Mouse (Mus musculus) MEL (cell line): Measurements from ENCODE around the gene Impad1. TPM values are rescaled to one million over a fixed set of nuclear protein-coding genes. Genes with fewer than 3 reads are reported as not detected.

Experiments
- DNase-seq: peaks from one replicate; pipeline ENCODE4 v3.0.0; 2011; ENCODE audit warnings: low read depth, low spot score
- H3K27ac ChIP-seq: 2 replicates; pipeline ENCODE4 v1.5.1; 2012; ENCODE audit warnings: low read depth, mild to moderate bottlenecking, control low read depth, low read length, moderate library complexity; ENCODE audit not compliant: control insufficient read depth
- H3K27me3 ChIP-seq, 2 experiments: fragments of 150-350 bp in 1 of 2; sonication (generic) in 1 of 2; 2 replicates each; pipeline ENCODE4 v1.6.1; 2012; ENCODE audit warnings: low read length in 2 of 2, mild to moderate bottlenecking in 2 of 2, improper control_type of control experiment in 1 of 2, moderate library complexity in 1 of 2; ENCODE audit not compliant: insufficient read depth in 2 of 2, control insufficient read depth in 1 of 2
- H3K36me3 ChIP-seq, 2 experiments: 2 replicates each; pipeline ENCODE4 v1.6.1; 2012 to 2014; ENCODE audit warnings: low read length in 2 of 2, improper control_type of control experiment in 1 of 2, inconsistent platforms in 1 of 2, mild to moderate bottlenecking in 1 of 2; ENCODE audit not compliant: insufficient read depth in 2 of 2, control insufficient read depth in 1 of 2
- H3K4me1 ChIP-seq, 2 experiments: fragments of 150-350 bp in 1 of 2; sonication (generic) in 1 of 2; 2 replicates each; pipeline ENCODE4 v1.6.1; 2012; ENCODE audit warnings: low read length in 2 of 2, improper control_type of control experiment in 1 of 2, mild to moderate bottlenecking in 1 of 2; ENCODE audit not compliant: insufficient read depth in 2 of 2, control insufficient read depth in 1 of 2
- H3K4me3 ChIP-seq, 2 experiments: fragments of 150-350 bp in 1 of 2; sonication (generic) in 1 of 2; 2 replicates each; pipeline ENCODE4 v1.5.1; 2012; ENCODE audit warnings: low read depth in 2 of 2, low read length in 2 of 2, mild to moderate bottlenecking in 2 of 2, moderate library complexity in 2 of 2, control low read depth in 1 of 2, improper control_type of control experiment in 1 of 2; ENCODE audit not compliant: control insufficient read depth in 1 of 2, insufficient read depth in 1 of 2
- H3K79me2 ChIP-seq: 2 replicates; pipeline ENCODE4 v1.6.1; 2012; ENCODE audit warnings: mild to moderate bottlenecking, low read length, moderate library complexity; ENCODE audit not compliant: control insufficient read depth, poor library complexity, insufficient read depth
- H3K9ac ChIP-seq: 2 replicates; pipeline ENCODE4 v1.6.1; 2012; ENCODE audit warnings: low read depth, mild to moderate bottlenecking, control low read depth, low read length, moderate library complexity; ENCODE audit not compliant: control insufficient read depth, poor library complexity, severe bottlenecking
- H3K9me3 ChIP-seq: fragments of 150-350 bp; sonication (generic); replicated peaks from 2 replicates; pipeline ENCODE4 v1.6.1; 2012; ENCODE audit warnings: mild to moderate bottlenecking, low read length, improper control_type of control experiment, moderate library complexity; ENCODE audit not compliant: insufficient read depth
- ELF1 ChIP-seq: IDR thresholded peaks from 2 replicates; pipeline ENCODE4 v1.6.1; 2014; ENCODE audit warnings: low read depth, mild to moderate bottlenecking, inconsistent platforms, low read length, improper control_type of control experiment, moderate library complexity
- MAFK ChIP-seq: IDR thresholded peaks from 2 replicates; pipeline ENCODE4 v1.6.1; 2011; ENCODE audit warnings: low read depth, mild to moderate bottlenecking, low read length, improper control_type of control experiment, borderline replicate concordance
- MXI1 ChIP-seq: IDR thresholded peaks from 2 replicates; pipeline ENCODE4 v1.6.1; 2011; ENCODE audit warnings: mild to moderate bottlenecking, low read depth, low read length, improper control_type of control experiment
- MYC ChIP-seq: IDR thresholded peaks from 2 replicates; pipeline ENCODE4 v1.6.1; 2011; ENCODE audit warnings: low read depth, mild to moderate bottlenecking, low read length, improper control_type of control experiment, moderate library complexity
- NELFE ChIP-seq: IDR thresholded peaks from 2 replicates; pipeline ENCODE4 v1.6.1; 2011; ENCODE audit warnings: low read depth, low read length, improper control_type of control experiment
- POLR2AphosphoS2 ChIP-seq: IDR thresholded peaks from 2 replicates; pipeline ENCODE4 v1.6.1; 2011; ENCODE audit warnings: low read length, improper control_type of control experiment
- RCOR1 ChIP-seq: IDR thresholded peaks from 2 replicates; pipeline ENCODE4 v1.6.1; 2012; ENCODE audit warnings: low read depth, mild to moderate bottlenecking, inconsistent platforms, low read length, improper control_type of control experiment
- SMC3 ChIP-seq: IDR thresholded peaks from 2 replicates; pipeline ENCODE4 v1.6.1; 2011; ENCODE audit warnings: low read depth, low read length, improper control_type of control experiment
- UBTF ChIP-seq: IDR thresholded peaks from 2 replicates; pipeline ENCODE4 v1.6.1; 2012; ENCODE audit warnings: low read depth, mild to moderate bottlenecking, inconsistent platforms, low read length, improper control_type of control experiment, moderate library complexity, borderline replicate concordance; ENCODE audit not compliant: insufficient read depth
- USF1 ChIP-seq: IDR thresholded peaks from 2 replicates; pipeline ENCODE4 v1.6.1; 2014; ENCODE audit warnings: low read depth, mild to moderate bottlenecking, inconsistent platforms, low read length, improper control_type of control experiment, moderate library complexity
- ZMIZ1 ChIP-seq: IDR thresholded peaks from 2 replicates; pipeline ENCODE4 v1.6.1; 2012; ENCODE audit warnings: low read depth, mild to moderate bottlenecking, inconsistent platforms, low read length, improper control_type of control experiment, moderate library complexity
- ZNF384 ChIP-seq: IDR thresholded peaks from 2 replicates; pipeline ENCODE4 v1.6.1; 2012; ENCODE audit warnings: low read depth, mild to moderate bottlenecking, inconsistent platforms, low read length, improper control_type of control experiment
- polyA plus RNA-seq, 2 experiments: library from polyadenylated mRNA; stranded (reverse) in 1 of 2; unstranded in 1 of 2; fragments of >175 nt in 1 of 2; fragments of >200 nt in 1 of 2; gene quantifications; 2 replicates each; pipeline versions ENCODE4 v1.2.1 to v1.2.4; 2012; ENCODE audit warnings: low replicate concordance in 2 of 2, low read depth in 1 of 2; ENCODE audit not compliant: insufficient read length in 2 of 2, insufficient read depth in 1 of 2, missing spikeins in 1 of 2
- total RNA-seq: library from RNA; depleted of rRNA; stranded (reverse); fragments of 300-350 nt; gene quantifications from 2 replicates; pipeline ENCODE4 v1.2.3, GENCODE M21; 2012

Gene Impad1
- total and polyA plus RNA-seq, 3 experiments = 13.3 to 44.2 (median 21.2) TPM

GRCm38 (mm10) chr4:4782882-4783685 lies 10.1 kb downstream of the Impad1 start:
- Histone ChIP-seq H3K9me3 (no peaks in the 10 kb centered on the region), H3K79me2 (peaks cover 38% of the 10 kb centered on the region), H3K4me1 (peaks cover 0 to 6% of the 10 kb centered on the region in 2 experiments; a peak in 2 of 4 replicates), H3K27me3 (no peaks in the 10 kb centered on the region), H3K27ac (no peak overlapping the region), H3K36me3 (peaks cover 6 to 17% of the 10 kb centered on the region in 2 experiments), H3K4me3 (no peak overlapping the region), H3K9ac (no peak overlapping the region)
- no peak for DNase-seq
- no peak for TF ChIP-seq MXI1

GRCm38 (mm10) chr4:4779265-4779770 lies 13.8 kb downstream of the Impad1 start:
- Histone ChIP-seq H3K9me3 (no peaks in the 10 kb centered on the region), H3K27me3 (no peaks in the 10 kb centered on the region), H3K4me1 (peaks cover 0 to 3% of the 10 kb centered on the region in 2 experiments; a peak in 2 of 4 replicates), H3K27ac (no peak overlapping the region), H3K36me3 (peaks cover 6 to 20% of the 10 kb centered on the region in 2 experiments), H3K9ac (no peak overlapping the region), H3K79me2 (peaks cover 23% of the 10 kb centered on the region), H3K4me3 (no peak overlapping the region)
- no peak for TF ChIP-seq ELF1
- no peak for TF ChIP-seq MXI1
- no peak for TF ChIP-seq USF1
- no peak for TF ChIP-seq ZNF384
- TF ChIP-seq MAFK = no peak
- no peak for TF ChIP-seq SMC3
- no peak for TF ChIP-seq UBTF
- TF ChIP-seq POLR2AphosphoS2 = no peak
- no peak for TF ChIP-seq MYC
- TF ChIP-seq NELFE = no peak
- no peak for TF ChIP-seq ZMIZ1
- TF ChIP-seq RCOR1 = no peak
- DNase-seq = no peak
